Mouse (Mus musculus): ENCODE results near the gene Smco4.

DNA sequence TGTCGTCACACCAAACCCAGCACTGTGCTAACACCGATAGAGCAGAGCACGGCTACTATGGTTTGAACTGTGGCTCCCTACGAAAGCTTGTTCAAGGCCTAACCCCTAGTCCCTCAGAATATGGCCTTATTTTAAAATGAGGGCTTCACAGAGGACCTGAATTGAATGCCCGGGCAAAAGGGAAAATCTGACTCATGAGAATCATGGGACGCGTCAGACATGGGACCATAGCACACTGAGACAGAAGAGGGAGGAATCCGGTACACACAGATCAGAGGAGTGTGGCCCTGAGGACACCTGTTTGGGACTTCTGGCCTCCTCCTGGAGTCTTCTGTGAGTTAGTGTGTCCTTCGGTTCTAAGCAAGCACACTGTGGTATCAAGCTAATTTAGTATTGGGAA, 85.7 kb downstream of the Smco4 start:
- no peak for TF ChIP-seq CTCF (conservative IDR thresholded peaks at IDR 0.05; ENCODE audit: insufficient read depth, insufficient read length, low read depth, low read length)
- TF ChIP-seq POLR2A (IDR thresholded peaks at IDR 0.05; ENCODE audit: low read depth, low read length): no peak
